Mouse (Mus musculus) heart, adult 11 months (tissue): Measurements from ENCODE around the gene Ficd.

ENCODE experiments used
- DNase-seq: peaks from one replicate; pipeline ENCODE4 v3.0.0; 2022

Gene Ficd

GRCm38 (mm10) chr5:113731174-113731573 lies 4.4 kb upstream of the Ficd start:
- no peak for DNase-seq

- DNase-seq: no peak
Measured at GRCm38 (mm10) chr5:113732182-113732581, 3.4 kb upstream of the Ficd start.

GRCm38 (mm10) chr5:113734376-113734775 lies 1.2 kb upstream of the Ficd start:
- no peak for DNase-seq

GRCm38 (mm10) chr5:113735023-113735344 lies 619 bp upstream of the Ficd start:
- no peak for DNase-seq

GRCm38 (mm10) chr5:113736113-113736502 lies 505 bp downstream of the Ficd start:
- DNase-seq: no peak

GRCm38 (mm10) chr5:113736522-113737164 lies 1.0 kb downstream of the Ficd start:
- no peak for DNase-seq

- DNase-seq: peak; percentile 91
Measured at GRCm38 (mm10) chr5:113737607-113738237, 2.1 kb downstream of the Ficd start.

GRCm38 (mm10) chr5:113747629-113748028 lies 12.0 kb downstream of the Ficd start:
- DNase-seq: no peak

- DNase-seq: no peak
Measured at GRCm38 (mm10) chr5:113748556-113749331, 13.1 kb downstream of the Ficd start.

- DNase-seq: no peak
Measured at GRCm38 (mm10) chr5:113751521-113752157, 16.0 kb downstream of the Ficd start.

GRCm38 (mm10) chr5:113755347-113756030 lies 19.9 kb downstream of the Ficd start:
- DNase-seq: no peak

- no peak for DNase-seq
Measured at GRCm38 (mm10) chr5:113761585-113761984, 26.0 kb downstream of the Ficd start.

- DNase-seq: no peak
Measured at GRCm38 (mm10) chr5:113764426-113764825, 28.8 kb downstream of the Ficd start.

GRCm38 (mm10) chr5:113765641-113766526 lies 30.3 kb downstream of the Ficd start:
- DNase-seq: no peak

- no peak for DNase-seq
Measured at GRCm38 (mm10) chr5:113768806-113769205, 33.2 kb downstream of the Ficd start.

- DNase-seq: peak; percentile 98
Measured at GRCm38 (mm10) chr5:113771213-113772162, 35.9 kb downstream of the Ficd start.

- peak; percentile 99 for DNase-seq
Measured at GRCm38 (mm10) chr5:113772450-113772895, 36.9 kb downstream of the Ficd start, which contains the start of the genes Sart3 and Iscu. Gene Sart3 (minus strand): TSS chr5:113772510. Gene Iscu (plus strand): TSS chr5:113772748.

GRCm38 (mm10) chr5:113772905-113773519 lies 37.4 kb downstream of the Ficd start:
- DNase-seq: no peak

- DNase-seq: peak; percentile 97
Measured at GRCm38 (mm10) chr5:113773664-113774063, 38.1 kb downstream of the Ficd start.

GRCm38 (mm10) chr5:113775585-113775984 lies 40.0 kb downstream of the Ficd start:
- DNase-seq: no peak
